Mouse (Mus musculus): ENCODE measurements at regions not wholly inside any gene's neighbourhood (a gene's known extent, or its start where the extent isn't known, plus 50 kb on each side); places are given as distances from the start of the nearest gene placed in this dataset.

DNA sequence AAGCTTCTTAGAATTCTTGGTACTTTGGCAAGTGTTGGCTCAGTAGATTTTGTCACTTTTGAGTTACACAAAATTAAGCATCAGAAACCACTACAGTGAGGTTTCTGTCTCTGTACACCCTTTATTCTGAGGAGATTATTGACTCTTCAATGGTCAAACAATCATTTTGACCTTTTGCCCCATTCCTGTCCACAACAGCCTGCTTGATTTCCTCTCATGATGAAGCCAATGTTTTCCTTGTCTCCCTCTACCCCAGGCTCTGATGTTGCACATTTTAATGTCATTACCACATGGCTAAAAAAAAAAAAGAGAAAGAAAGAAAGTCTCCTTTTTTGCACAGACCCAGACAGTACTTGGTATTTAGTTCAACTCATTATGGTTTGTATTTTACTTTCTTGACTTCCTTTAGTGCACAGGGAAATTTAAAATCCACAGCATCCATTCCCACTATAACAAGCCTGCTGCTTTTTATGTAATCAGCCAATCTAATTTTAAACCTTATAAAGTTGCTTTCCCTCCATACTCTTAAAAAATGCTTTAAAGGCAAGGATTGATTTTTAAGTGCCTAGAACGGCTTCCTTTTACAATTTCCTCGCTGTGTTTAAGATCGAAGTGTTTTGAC, 452.8 kb upstream of the Flrt2 start:
- TF ChIP-seq CTCF (IDR thresholded peaks at IDR 0.05; ENCODE audit: borderline replicate concordance, extremely low read depth, insufficient read depth, insufficient read length), result no peak

DNA sequence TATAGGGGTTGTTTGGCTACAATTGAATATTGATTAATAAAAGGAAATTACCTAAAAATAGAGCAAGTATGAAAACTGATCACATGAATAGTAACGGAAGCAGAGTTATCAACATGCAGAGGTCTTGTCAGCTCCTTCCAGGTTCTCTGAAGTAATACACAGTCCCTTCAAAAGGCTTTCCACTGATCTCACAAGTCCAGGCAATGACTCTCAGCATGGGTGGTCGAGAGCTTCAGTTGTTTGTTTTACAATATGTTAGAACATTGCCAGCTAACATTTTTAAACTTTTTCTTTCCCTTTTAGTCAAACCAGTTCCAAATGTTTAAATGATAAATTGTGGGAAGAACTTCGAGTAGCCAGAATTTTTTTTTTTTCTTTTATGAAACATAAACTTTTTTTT, 424.8 kb upstream of the Flrt2 start:
- no peak for DNase-seq (ENCODE audit: low read depth)
- TF ChIP-seq POLR2A (IDR thresholded peaks at IDR 0.05; ENCODE audit: borderline replicate concordance, extremely low read depth, insufficient read depth, insufficient read length, poor library complexity, severe bottlenecking) (no peak), CTCF (IDR thresholded peaks at IDR 0.05; ENCODE audit: borderline replicate concordance, extremely low read depth, insufficient read depth, insufficient read length) (no peak)

More for the DNA sequence above, 452.8 kb upstream of the Flrt2 start:
- peak; percentile 5 for DNase-seq (ENCODE audit: low read depth)

DNA sequence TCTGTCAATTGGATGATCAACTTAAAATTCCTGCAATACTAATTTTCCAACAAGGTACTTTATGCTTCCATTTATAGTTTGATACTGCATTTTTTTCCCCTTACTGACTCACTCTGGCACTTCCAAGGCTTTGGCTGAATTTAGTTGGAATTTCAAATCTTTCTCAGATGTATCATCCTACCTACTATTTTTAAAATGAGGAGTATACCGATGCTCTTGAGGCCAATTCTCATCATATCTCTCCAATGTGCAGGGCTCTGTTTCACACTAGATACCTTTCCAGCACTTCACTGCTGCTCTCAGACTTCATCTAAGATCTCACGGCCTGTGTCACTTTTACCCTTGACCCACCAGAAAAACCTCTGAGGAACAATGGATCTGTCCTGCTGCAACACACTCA, 386.6 kb upstream of the Flrt2 start:
- DNase-seq (ENCODE audit: low read depth), result no peak
- TF ChIP-seq CTCF (IDR thresholded peaks at IDR 0.05; ENCODE audit: borderline replicate concordance, extremely low read depth, insufficient read depth, insufficient read length) (no peak), POLR2A (IDR thresholded peaks at IDR 0.05; ENCODE audit: borderline replicate concordance, extremely low read depth, insufficient read depth, insufficient read length, poor library complexity, severe bottlenecking) (no peak)

DNA sequence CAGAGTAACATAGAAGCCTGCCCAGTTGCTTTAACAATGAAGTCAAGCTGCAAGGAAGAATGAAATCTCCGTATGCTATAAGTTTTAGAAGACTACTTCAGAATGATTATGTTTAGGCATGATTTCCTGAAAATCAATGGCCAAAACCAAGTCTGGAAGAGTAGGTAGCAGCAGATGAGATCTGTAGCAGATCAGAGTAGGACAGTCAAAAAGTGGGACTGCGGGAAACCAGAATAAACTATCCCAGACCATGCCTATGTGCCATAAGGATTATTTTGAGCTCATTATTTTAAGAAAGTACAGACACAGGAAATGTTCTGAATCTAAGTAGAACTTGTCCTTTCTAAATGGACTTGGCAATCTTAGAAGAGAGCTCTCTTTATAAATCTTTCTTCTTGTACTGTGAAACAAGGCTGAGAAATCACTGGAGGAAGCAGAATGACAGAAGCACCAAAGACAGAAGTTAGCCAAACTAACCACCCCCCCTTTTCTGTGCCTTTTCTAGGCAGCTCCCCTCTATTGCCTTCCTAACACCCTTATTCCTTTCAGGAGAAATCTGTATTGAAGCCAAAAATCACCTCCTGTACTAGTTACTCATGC, 376.8 kb upstream of the Flrt2 start:
- TF ChIP-seq POLR2A (IDR thresholded peaks at IDR 0.05; ENCODE audit: borderline replicate concordance, extremely low read depth, insufficient read depth, insufficient read length, poor library complexity, severe bottlenecking), result no peak
- no peak for TF ChIP-seq CTCF (IDR thresholded peaks at IDR 0.05; ENCODE audit: borderline replicate concordance, extremely low read depth, insufficient read depth, insufficient read length)
- DNase-seq (ENCODE audit: low read depth), result no peak

DNA sequence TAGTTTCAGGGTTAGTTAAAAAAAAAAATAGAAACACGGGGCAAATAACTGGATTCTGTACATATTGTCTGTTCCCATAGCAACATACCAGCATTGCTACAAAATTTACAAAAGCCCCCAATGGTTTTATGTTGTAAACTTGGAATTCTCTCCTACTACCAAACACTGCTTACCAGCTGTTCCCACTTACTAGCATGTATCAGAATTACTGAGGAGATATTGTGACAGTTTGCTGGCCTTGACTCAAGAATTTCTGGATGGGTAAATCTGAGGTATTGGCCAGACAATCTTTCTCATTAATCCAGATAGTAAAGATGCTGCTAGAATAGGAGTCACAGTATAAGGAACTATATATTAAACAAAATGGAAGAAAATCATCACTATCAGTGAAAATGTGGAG, 375.2 kb upstream of the Flrt2 start:
- peak; percentile 82 for DNase-seq (ENCODE audit: low read depth)

DNA sequence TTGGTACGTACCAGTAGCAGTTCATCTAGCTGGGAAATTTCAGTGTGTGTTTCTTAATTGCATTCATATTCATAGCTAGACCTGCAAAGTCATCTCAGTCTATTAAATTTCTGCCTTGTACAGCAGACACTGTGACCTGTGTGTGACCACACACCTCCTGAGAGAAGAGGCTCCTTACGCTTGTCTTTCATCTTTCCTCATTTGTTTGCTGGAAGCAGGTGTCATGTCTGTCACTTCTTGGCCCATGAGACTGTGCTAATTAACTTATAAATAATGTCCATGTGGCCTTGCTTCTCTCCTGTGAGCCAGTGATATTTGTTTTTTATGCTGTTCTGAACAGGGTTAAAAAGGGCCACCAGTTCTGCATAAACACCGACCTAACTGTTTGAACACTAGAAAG, 370.3 kb upstream of the Flrt2 start:
- TF ChIP-seq POLR2A (IDR thresholded peaks at IDR 0.05; ENCODE audit: borderline replicate concordance, extremely low read depth, insufficient read depth, insufficient read length, poor library complexity, severe bottlenecking) (no peak), CTCF (IDR thresholded peaks at IDR 0.05; ENCODE audit: borderline replicate concordance, extremely low read depth, insufficient read depth, insufficient read length) (no peak)
- DNase-seq (ENCODE audit: low read depth), result peak; percentile 68

More for the DNA sequence above, 375.2 kb upstream of the Flrt2 start:
- TF ChIP-seq CTCF (IDR thresholded peaks at IDR 0.05; ENCODE audit: borderline replicate concordance, extremely low read depth, insufficient read depth, insufficient read length), result no peak
- TF ChIP-seq POLR2A (IDR thresholded peaks at IDR 0.05; ENCODE audit: borderline replicate concordance, extremely low read depth, insufficient read depth, insufficient read length, poor library complexity, severe bottlenecking), result no peak

DNA sequence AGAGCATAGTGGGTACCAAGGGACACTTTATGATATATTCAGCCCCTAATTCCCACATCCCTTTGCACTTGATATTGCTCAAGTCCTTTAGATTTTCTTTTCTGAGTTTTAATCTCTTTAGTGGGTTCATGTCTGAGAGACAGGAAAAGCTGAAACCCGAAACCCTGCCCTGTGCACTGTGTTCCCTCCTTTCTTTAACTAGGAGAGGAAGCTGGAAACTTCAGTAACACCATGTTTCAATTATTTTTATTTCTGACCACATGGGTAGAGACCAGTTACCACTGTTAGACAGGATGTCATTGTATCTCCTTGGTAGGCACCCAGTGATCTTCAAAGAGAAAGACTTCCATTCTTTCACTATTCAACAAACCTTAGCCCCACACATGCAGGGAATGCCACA, 362.4 kb upstream of the Flrt2 start:
- TF ChIP-seq POLR2A (IDR thresholded peaks at IDR 0.05; ENCODE audit: borderline replicate concordance, extremely low read depth, insufficient read depth, insufficient read length, poor library complexity, severe bottlenecking) (no peak), CTCF (IDR thresholded peaks at IDR 0.05; ENCODE audit: borderline replicate concordance, extremely low read depth, insufficient read depth, insufficient read length) (no peak)

DNA sequence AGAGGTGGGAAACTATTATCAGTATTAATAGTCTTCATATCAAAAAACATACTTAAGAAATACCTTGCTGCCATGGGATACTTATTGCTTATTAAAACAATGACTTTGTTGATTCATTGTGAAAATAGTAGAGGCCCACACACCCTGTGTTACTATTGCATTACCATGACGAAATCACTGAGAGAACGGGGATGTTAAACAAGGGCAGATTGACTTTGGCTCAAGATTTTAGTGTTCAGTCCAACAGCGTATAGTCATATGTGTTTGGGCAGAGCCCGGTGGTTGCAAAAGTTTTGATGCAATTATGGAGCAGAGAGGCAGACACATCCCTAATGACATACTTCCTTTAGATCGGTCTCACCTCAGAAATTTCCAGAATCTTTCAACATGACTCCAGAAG, 344.2 kb upstream of the Flrt2 start:
- DNase-seq (ENCODE audit: low read depth), result no peak
- no peak for TF ChIP-seq CTCF (IDR thresholded peaks at IDR 0.05; ENCODE audit: borderline replicate concordance, extremely low read depth, insufficient read depth, insufficient read length)
- no peak for TF ChIP-seq POLR2A (IDR thresholded peaks at IDR 0.05; ENCODE audit: borderline replicate concordance, extremely low read depth, insufficient read depth, insufficient read length, poor library complexity, severe bottlenecking)

More for the DNA sequence above, 362.4 kb upstream of the Flrt2 start:
- no peak for DNase-seq (ENCODE audit: low read depth)

DNA sequence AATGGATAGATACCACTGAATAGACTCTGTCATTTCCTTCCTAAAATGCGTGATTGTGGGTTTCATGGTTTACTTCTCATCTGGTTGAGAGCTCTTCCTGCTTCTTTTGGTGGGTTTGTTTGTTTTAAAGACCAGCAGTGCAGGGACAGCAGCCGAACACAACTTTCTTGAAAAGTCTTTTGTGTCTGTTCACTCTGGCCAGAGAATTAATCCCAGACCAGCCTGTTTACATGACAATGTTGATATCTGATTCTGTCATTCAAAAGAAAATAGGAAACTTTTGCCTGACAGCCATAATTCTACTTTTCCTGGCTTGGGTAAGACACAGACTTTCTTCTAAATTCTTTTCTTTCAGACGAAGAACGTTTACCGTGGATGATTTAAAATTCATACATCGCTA, 336.9 kb upstream of the Flrt2 start:
- peak; percentile 26 for DNase-seq (ENCODE audit: low read depth)
- TF ChIP-seq CTCF (IDR thresholded peaks at IDR 0.05; ENCODE audit: borderline replicate concordance, extremely low read depth, insufficient read depth, insufficient read length) (no peak), POLR2A (IDR thresholded peaks at IDR 0.05; ENCODE audit: borderline replicate concordance, extremely low read depth, insufficient read depth, insufficient read length, poor library complexity, severe bottlenecking) (no peak)

DNA sequence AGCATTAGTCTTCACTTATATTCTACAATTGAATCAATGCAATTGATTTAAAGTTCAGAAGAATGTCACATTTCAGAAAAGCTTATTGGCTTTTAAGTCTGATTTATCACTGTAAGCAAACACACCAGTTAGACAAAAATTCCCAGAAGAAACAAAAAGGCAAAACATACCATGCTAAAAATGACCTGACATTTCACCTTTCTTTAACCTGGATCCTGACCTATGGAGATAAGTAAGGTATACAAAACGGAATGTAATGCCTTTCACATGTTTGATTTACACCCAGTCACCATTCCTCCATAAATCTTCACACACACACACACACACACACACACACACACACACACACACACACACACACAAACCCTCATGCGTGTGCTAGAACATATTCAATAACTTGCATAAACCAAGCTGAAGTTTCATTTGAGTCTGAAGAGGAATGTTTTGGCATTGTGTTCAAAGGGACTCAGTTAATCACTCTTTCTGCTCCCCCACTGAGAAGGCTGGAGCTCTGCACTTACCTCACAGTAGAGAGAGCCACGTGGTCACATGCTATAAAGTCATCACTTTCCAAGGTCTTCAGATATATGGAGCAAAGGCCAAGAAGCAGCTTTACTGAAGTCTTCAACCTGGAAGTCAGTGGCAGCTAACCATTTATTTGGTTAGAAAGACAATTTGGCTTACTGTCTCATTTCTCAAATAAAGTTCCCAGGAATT, 307.6 kb upstream of the Flrt2 start:
- no peak for DNase-seq (ENCODE audit: low read depth)
- TF ChIP-seq CTCF (IDR thresholded peaks at IDR 0.05; ENCODE audit: borderline replicate concordance, extremely low read depth, insufficient read depth, insufficient read length), result no peak
- no peak for TF ChIP-seq POLR2A (IDR thresholded peaks at IDR 0.05; ENCODE audit: borderline replicate concordance, extremely low read depth, insufficient read depth, insufficient read length, poor library complexity, severe bottlenecking)

DNA sequence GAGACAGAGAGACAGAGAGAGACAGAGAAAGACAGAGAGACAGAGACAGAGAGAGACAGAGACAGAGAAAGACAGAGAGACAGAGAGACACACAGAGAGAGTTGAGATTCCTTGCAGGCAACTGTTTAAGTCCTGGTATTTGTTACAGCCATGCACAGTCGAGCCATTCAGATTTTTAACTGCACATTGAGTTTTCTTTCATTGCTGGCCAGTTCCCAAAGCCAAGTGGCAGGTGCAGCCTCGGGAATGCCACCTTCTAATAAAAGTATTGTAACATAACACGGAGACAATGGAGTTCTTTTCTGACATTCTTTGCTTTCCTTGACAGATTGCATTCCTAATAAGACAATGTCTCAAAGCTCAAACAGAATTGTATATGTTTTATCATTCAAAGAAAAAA, 306.3 kb upstream of the Flrt2 start:
- peak; percentile 35 for DNase-seq (ENCODE audit: low read depth)
- TF ChIP-seq CTCF (IDR thresholded peaks at IDR 0.05; ENCODE audit: borderline replicate concordance, extremely low read depth, insufficient read depth, insufficient read length), result no peak
- no peak for TF ChIP-seq POLR2A (IDR thresholded peaks at IDR 0.05; ENCODE audit: borderline replicate concordance, extremely low read depth, insufficient read depth, insufficient read length, poor library complexity, severe bottlenecking)

DNA sequence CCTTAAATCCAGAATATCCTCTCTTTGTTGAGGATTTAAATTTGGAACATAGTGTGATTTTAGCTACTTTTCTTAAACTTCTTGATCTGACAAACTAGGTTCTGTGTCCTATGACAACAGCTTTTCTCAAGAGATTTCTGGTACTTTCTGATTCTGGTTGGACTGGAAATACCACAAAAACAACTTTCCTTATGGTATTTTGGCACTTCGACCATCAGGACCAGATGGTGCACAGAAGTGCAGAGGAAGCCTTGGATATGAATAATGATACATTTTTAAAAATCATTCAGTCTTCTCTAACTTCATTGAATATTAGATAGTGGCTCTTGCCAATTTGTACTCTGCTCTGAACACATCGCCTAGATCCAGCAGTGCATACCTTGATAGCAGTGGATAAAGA, 303.8 kb upstream of the Flrt2 start:
- peak; percentile 72 for DNase-seq (ENCODE audit: low read depth)
- TF ChIP-seq POLR2A (IDR thresholded peaks at IDR 0.05; ENCODE audit: borderline replicate concordance, extremely low read depth, insufficient read depth, insufficient read length, poor library complexity, severe bottlenecking) (no peak), CTCF (IDR thresholded peaks at IDR 0.05; ENCODE audit: borderline replicate concordance, extremely low read depth, insufficient read depth, insufficient read length) (no peak)
